Mouse (Mus musculus): Measurements from ENCODE around the gene Irak4.
A peak's percentile ranks its signal among the peaks of the same experiment; 100 is the strongest.

Gene Irak4

GRCm38 (mm10) chr15:94543409-94544051 lies at the start of gene Irak4, which contains the start of gene Pus7l:
Gene Irak4 (plus strand): TSS chr15:94543643.
Gene Pus7l (minus strand): TSS chr15:94543547.
- DNase-seq: peak; percentile 95

DNA sequence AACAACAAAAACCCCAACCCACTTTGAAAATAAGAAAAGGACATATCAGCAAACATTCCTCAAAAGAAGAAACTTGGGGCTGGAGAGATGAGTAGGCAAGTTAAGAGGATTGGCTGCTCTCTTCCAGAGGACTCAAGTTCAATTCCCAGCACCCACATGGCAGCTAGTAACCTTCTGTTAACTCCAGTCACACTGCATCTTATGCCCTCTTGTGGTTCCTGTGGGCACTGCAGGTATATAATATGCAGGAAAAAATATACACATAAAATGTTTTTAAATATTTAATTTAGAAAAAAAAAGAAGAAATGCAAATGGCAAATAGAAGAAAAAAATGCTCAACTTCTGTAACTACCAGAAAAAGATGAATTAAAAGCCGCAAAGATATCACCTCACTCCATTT lies 49.0 kb upstream of the Irak4 start:
- no peak for DNase-seq

DNA sequence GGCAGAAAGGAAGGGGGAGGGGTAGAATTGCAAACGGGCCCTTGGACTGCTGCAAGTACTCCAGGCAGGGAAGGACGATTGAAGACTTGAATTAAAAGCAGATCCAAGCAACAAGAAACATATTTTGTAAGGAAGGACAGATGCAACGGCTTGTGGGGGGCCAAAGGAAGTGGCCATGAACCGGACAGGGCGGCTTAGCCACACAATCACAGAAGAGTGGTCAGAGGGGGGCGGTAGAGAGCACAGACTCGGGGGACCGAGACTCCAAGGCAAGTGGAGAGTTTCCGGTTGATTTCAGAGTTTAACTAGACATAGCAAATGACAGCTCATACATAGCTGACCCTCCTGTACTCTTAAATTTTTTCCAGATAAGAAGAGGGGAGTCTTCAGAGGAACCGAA lies 47.5 kb upstream of the Irak4 start:
- DNase-seq: no peak

- DNase-seq: no peak
Observed at GRCm38 (mm10) chr15:94499260-94499659, 44.2 kb upstream of the Irak4 start.

DNA sequence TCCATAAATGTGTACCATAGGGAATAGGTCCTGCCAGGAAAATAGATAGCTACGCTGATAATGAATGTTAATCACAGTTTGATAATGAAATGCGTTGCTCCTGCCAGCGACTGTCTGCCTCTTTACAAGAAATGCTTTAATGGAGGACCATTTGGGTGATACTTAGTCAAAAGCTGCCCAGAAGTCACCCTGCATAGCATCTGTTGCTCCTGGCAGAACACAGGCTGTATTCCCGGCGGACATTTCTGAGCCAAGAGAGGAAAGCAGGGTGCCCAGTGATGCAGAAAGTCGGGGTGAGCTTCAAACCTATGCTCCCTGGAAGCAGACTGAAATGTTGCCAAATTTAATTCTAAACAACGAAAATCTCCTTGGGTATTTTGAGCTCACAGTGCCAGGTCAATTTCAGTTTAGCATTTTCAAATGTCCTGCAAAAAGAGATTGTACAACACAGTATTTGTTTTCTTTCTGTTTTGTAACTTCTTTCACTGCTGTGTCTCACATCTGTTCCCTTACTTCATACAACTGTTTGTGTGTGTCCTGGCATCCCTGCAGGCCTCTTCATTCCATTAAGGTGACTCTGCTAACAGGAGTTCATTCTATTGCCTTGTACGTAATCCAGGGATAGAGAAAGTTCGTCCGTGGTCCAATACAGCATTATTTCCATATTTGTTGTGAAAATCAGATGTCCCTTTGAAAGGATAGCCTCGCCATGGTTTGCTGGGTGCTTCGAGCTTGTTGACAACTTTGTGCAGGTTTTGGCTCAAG lies 39.8 kb upstream of the Irak4 start:
- no peak for DNase-seq

- DNase-seq: no peak
Observed at GRCm38 (mm10) chr15:94517913-94518491, 25.4 kb upstream of the Irak4 start.

- peak; percentile 39 for DNase-seq
Observed at GRCm38 (mm10) chr15:94520205-94520900, 23.1 kb upstream of the Irak4 start.

- DNase-seq: no peak
Observed at GRCm38 (mm10) chr15:94520959-94521358, 22.5 kb upstream of the Irak4 start.

DNA sequence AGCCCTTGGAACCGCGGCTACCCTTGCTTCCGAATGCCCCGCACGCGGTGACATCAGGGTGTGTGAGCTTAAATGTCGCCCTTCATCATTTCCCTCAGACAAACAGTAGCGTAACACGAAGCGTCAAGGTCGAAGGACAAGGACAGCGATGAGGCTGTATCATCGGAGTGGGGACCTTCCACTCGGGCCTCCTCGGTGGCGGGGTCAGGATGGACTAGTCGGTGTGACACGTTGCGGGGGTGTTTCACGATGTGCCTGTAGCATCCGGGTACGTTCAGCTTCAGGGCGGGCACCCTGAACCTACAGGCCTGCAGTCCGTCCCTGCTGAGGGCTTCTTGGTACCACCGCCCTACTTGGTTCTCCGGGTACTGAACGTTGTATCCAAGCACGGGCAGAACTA lies 20.2 kb upstream of the Irak4 start:
- DNase-seq: no peak

GRCm38 (mm10) chr15:94524956-94525355 lies 18.5 kb upstream of the Irak4 start:
- DNase-seq: no peak

GRCm38 (mm10) chr15:94530519-94530918 lies 12.9 kb upstream of the Irak4 start:
- DNase-seq: no peak

DNA sequence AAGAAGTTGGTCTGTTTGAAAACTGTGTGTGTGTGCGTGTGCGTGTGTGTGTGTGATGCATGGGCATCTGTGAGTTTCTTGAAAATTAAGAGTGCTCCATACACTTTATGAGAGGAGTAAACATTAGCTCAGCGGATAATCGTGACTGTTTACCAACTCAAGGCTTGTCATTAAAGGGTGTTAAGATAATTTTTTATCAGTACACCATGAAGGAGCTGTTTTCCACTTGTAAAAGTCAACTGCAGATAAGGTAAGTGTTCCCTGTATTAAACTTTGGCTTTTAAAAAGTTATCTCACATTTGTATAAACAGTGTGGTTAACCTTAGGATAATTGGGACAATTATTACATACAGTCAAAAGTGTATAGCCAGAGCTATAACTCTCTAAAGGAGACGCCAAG lies 11.1 kb upstream of the Irak4 start:
- DNase-seq: no peak

- no peak for DNase-seq
Observed at GRCm38 (mm10) chr15:94532956-94533355, 10.5 kb upstream of the Irak4 start.

GRCm38 (mm10) chr15:94535521-94535920 lies 7.9 kb upstream of the Irak4 start:
- DNase-seq: no peak

DNA sequence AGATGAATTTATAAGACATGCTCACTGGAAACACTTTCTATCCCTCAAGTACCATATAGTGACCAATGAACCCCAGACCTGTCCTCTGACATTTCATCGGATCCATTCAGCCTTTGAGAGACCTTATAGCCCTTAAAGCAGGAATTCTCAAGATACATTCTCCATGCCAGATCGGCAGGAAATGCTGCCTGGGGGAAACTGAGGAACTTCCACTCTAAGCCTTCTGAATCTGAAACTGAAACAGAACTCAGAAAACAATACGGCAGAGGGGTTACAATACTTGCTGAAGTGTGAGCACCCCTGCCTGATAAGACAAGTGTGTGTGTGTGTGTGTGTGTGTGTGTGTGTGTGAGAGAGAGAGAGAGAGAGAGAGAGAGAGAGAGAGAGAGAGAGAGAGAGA lies 4.1 kb upstream of the Irak4 start:
- DNase-seq: no peak

DNA sequence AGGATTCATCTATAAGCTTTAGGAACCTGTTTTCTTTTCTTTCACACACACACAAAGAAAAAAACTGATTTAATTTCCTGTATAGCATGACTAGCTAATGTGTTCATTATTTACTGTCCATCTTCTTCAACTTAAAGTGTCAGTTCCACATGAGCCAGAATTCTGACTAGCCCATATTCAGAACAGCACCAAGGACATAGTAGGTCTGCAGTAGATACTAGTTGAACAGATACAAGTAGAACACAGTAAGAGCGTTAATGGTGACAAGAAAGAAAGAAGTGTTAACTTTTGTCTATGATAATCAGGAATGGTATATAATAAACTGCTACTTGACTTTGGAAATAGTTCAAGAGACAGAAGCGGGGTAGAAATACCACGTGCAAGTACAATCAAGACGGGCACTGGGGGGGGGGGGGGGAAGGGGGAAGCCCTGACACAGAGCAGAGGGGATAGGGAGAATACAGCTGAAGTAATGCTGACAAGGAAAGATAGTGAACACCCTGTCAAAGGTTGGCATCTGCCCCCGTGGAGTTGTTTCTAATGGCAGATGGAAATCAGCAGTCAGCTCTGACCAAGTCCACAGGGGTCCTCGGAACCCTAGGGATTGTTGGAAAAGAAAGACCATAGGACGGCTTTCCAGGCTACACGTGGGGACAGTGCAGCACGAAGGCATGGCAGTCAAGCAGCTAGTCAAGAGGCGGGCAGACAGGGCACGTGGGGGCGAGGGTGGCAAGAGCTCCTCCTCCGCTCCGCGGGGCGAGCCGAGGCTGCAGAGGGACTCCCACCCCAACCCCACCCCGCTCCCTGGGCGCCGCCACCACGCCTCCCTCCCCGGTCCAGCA lies 655 bp upstream of the Irak4 start:
- DNase-seq: no peak

- no peak for DNase-seq
Observed at GRCm38 (mm10) chr15:94544052-94544636, 701 bp downstream of the Irak4 start.

DNA sequence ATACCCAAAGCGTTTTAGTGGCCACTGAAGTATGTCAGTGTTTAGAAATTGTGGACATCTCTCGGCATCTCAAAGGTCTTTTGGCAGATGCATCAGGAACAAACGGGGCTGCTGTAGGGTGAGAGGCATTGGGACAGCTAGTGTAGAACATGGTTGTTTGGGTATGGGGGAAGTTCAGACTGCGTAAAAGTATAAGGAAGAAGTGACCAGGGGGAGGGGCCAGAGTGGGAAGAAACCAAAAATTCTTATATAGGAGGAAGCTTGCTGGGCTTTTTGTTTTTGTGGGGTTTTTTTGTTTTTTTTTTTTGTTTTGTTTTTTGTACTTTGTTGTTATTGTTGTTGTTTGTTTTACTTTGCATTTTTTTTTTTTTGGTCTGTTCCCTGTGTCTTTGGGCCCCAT lies 1.4 kb downstream of the Irak4 start:
- no peak for DNase-seq

DNA sequence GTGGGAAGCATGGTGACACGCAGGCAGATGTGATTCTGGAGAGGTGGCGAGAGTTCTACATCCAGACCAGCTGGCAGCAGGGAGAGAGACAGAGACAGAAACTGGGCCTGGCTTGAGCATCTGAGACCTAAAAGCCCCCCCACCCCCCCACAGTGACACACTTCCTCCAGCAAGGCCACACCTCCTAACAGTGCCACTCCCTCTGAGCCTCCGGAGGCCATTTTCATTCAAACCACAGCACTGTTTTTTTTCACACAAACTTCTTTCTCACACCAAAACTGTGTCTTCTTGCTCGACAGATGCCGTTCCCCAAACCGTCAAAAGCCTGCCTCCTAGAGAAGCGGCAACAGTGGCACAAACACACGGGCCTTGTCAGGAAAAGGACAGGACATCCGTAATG lies 10.1 kb downstream of the Irak4 start:
- DNase-seq: no peak

DNA sequence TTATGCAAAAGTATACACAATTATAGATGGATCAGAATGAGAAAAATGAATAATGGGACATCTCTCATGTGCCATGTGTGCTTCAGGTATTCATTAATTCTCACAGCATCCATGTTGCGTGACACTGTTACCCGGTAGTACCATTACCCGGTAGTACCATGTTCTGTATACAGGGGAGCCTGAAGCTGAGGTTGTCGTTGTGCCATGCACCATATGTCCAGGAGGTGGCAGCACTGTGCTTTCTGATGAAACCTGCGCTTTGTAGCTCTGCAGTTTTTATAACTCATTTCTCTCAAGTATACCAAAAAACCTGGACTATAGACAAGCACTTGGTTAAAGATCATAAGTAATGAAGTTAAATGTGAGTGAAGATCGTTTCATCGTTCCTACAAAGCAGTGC lies 14.0 kb downstream of the Irak4 start:
- DNase-seq: peak; percentile 93

- no peak for DNase-seq
Observed at GRCm38 (mm10) chr15:94558895-94559656, 15.6 kb downstream of the Irak4 start.
